Mouse (Mus musculus) midbrain, postnatal 0 days (tissue): ENCODE measurements at regions not wholly inside any gene's neighbourhood (a gene's known extent, or its start where the extent isn't known, plus 50 kb on each side); places are given as distances from the start of the nearest gene placed in this dataset.

Experiments used
- ATAC-seq: fragments of 200-750 bp; cut with Nextera tagmentation; 2 replicates; pipeline ENCODE4 v1.8.0; 2017; ENCODE audit warnings: moderate number of reproducible peaks, mild to moderate bottlenecking, moderate TSS enrichment, moderate library complexity; ENCODE audit not compliant: low FRiP score
- DNase-seq: peaks from one replicate; pipeline ENCODE4 v3.0.0-alpha.2; 2015; ENCODE audit warnings: low spot score
- H3K27ac ChIP-seq: fragments of 300-500 bp; sonication (generic); 2 replicates; pipeline ENCODE4 v1.5.1; 2014; ENCODE audit warnings: low read depth, mild to moderate bottlenecking, low read length, mixed read lengths
- H3K27me3 ChIP-seq: fragments of 300-500 bp; sonication (generic); 2 replicates; pipeline ENCODE4 v1.6.1; 2014; ENCODE audit warnings: low read length, control low read depth, mixed read lengths; ENCODE audit not compliant: insufficient read depth
- H3K36me3 ChIP-seq: fragments of 300-500 bp; sonication (generic); 2 replicates; pipeline ENCODE4 v1.6.1; 2014; ENCODE audit warnings: low read length, control low read depth, mixed read lengths; ENCODE audit not compliant: insufficient read depth
- H3K4me1 ChIP-seq: fragments of 300-500 bp; sonication (generic); 2 replicates; pipeline ENCODE4 v1.6.1; 2014; ENCODE audit warnings: mild to moderate bottlenecking, control low read depth, antibody characterized with exemption, low read length, mixed read lengths; ENCODE audit not compliant: insufficient read depth
- H3K4me2 ChIP-seq: fragments of 300-500 bp; sonication (generic); 2 replicates; pipeline ENCODE4 v1.6.1; 2014; ENCODE audit warnings: low read depth, mild to moderate bottlenecking, low read length, mixed read lengths; ENCODE audit not compliant: poor library complexity, severe bottlenecking
- H3K4me3 ChIP-seq: fragments of 300-500 bp; sonication (generic); 2 replicates; pipeline ENCODE4 v1.5.1; 2014; ENCODE audit warnings: low read depth, mild to moderate bottlenecking, low read length, moderate library complexity
- H3K9ac ChIP-seq: fragments of 300-500 bp; sonication (generic); replicated peaks from 2 replicates; pipeline ENCODE4 v1.6.1; 2014; ENCODE audit warnings: mild to moderate bottlenecking, low read length, moderate library complexity, mixed read lengths; ENCODE audit not compliant: poor library complexity, severe bottlenecking
- H3K9me3 ChIP-seq: fragments of 300-500 bp; sonication (generic); 2 replicates; pipeline ENCODE4 v1.6.1; 2016; ENCODE audit warnings: low read length, control low read depth
- CTCF ChIP-seq: IDR thresholded peaks from 2 replicates; pipeline ENCODE4 v1.5.1; 2016; ENCODE audit warnings: antibody characterized with exemption, mild to moderate bottlenecking
- WGBS: fragments of 180-500 bp; shearing (Covaris S2); extraction: QIAGEN DNeasy Blood & Tissue Kit; methylation state at CpG from one replicate; pipeline ENCODE4 v1.1.7; 2014; 5-methylcytosine and 5-hydroxymethylcytosine counted together

- H3K4me2 ChIP-seq = peak overlapping the region; percentile 28
- H3K27ac ChIP-seq = no peak overlapping the region
- no peaks in the 10 kb centered on the region for H3K27me3 ChIP-seq
- H3K36me3 ChIP-seq = no peaks in the 10 kb centered on the region
- no peak overlapping the region for H3K4me3 ChIP-seq
- H3K4me1 ChIP-seq = no peaks in the 10 kb centered on the region
- 37% methylated on average over 8 of the region's 8 CpGs for WGBS
- peak; percentile 53 for DNase-seq
- H3K9ac ChIP-seq = no peak overlapping the region
- TF ChIP-seq CTCF = no peak
- no peaks in the 10 kb centered on the region for H3K9me3 ChIP-seq
- 0 out of 2 replicates have a peak, but pooled peaks have one; percentile 41 for ATAC-seq
These were observed 176.7 kb upstream of the Cep162 start for GRCm38 (mm10) chr9:87432072-87432471.

- 0 out of 2 replicates have a peak overlapping the region, but pooled peaks have one; percentile 4 for H3K9ac ChIP-seq
These were observed 176.2 kb upstream of the Cep162 start for GRCm38 (mm10) chr9:87431523-87431922.

GRCm38 (mm10) chr9:87425201-87425600 is 169.9 kb upstream of the Cep162 start:
- Histone ChIP-seq H3K9ac (no peak overlapping the region), H3K4me1 (no peaks in the 10 kb centered on the region), H3K9me3 (no peaks in the 10 kb centered on the region), H3K27ac (no peak overlapping the region), H3K4me3 (no peak overlapping the region), H3K27me3 (no peaks in the 10 kb centered on the region), H3K36me3 (no peaks in the 10 kb centered on the region), H3K4me2 (no peak overlapping the region)
- ATAC-seq (no peak), DNase-seq (peak; percentile 57)
- WGBS = 76% methylated on average over 4 of the region's 4 CpGs
- peak; percentile 68 for TF ChIP-seq CTCF

More at GRCm38 (mm10) chr9:87431523-87431922, 176.2 kb upstream of the Cep162 start:
- no peak overlapping the region for H3K4me3 ChIP-seq
- no peaks in the 10 kb centered on the region for H3K9me3 ChIP-seq
- 35% methylated on average over 7 of the region's 7 CpGs for WGBS
- TF ChIP-seq CTCF = no peak
- DNase-seq (peak; percentile 28), ATAC-seq (no peak)
- no peak overlapping the region for H3K27ac ChIP-seq
- no peaks in the 10 kb centered on the region for H3K27me3 ChIP-seq
- no peaks in the 10 kb centered on the region for H3K36me3 ChIP-seq
- peak overlapping the region; percentile 28 for H3K4me2 ChIP-seq
- no peaks in the 10 kb centered on the region for H3K4me1 ChIP-seq

- Histone ChIP-seq H3K27me3 (no peaks in the 10 kb centered on the region), H3K9ac (no peak overlapping the region), H3K9me3 (no peaks in the 10 kb centered on the region), H3K4me3 (no peak overlapping the region), H3K4me1 (no peaks in the 10 kb centered on the region), H3K4me2 (no peak overlapping the region), H3K36me3 (no peaks in the 10 kb centered on the region), H3K27ac (no peak overlapping the region)
- no peak for ATAC-seq
- no peak for DNase-seq
- TF ChIP-seq CTCF = no peak
- WGBS = 57% methylated on average over 8 of the region's 8 CpGs
These were observed 165.8 kb upstream of the Cep162 start for GRCm38 (mm10) chr9:87421175-87421574.

DNA sequence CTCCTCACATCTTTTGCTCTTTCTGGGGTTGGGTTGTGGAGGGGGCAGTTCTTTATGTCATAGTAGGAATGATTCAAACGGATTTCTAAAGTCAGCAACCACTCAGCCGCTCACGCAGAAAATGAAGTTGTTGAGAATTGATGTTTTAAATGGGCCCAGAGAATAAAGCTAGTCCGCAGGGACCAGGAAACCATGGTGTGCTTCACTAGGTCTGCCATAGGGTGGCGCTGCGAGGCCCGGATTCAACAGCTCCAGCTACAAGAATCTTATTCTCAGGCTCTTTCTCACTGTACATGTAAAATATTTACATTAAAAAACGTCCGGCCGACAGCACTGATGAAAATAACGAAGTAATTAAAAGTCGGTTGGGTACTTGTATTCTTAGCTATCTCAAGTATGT is 164.0 kb upstream of the Cep162 start:
- Histone ChIP-seq H3K27ac (no peak overlapping the region), H3K9me3 (no peaks in the 10 kb centered on the region), H3K4me3 (no peak overlapping the region), H3K36me3 (no peaks in the 10 kb centered on the region), H3K4me1 (no peaks in the 10 kb centered on the region), H3K9ac (no peak overlapping the region), H3K27me3 (no peaks in the 10 kb centered on the region), H3K4me2 (no peak overlapping the region)
- peak; percentile 83 for TF ChIP-seq CTCF
- ATAC-seq = 0 out of 2 replicates have a peak, but pooled peaks have one; percentile 38
- WGBS = 12% methylated on average over 12 of the region's 12 CpGs
- peak; percentile 72 for DNase-seq

DNA sequence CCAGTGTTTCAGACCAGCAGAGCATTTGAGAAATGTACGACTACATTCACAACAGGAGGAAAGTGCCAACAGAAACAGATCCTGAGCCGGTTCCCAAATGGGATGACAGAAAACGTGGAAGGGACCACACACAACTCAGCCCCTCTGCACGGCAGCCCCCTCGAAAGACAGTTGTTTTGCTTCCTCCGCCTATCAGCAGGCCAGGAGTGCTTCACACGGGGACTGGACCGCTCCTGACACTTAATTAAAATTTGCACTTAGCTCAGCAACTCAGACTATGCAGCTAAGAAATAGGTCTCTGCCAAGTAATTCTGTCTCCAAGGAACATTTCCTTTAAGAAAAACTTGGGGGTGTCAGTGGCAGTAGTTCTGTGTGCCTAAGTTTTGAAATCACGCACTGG is 157.6 kb upstream of the Cep162 start:
- no peaks in the 10 kb centered on the region for H3K9me3 ChIP-seq
- H3K4me3 ChIP-seq = no peak overlapping the region
- no peak overlapping the region for H3K27ac ChIP-seq
- no peak overlapping the region for H3K4me2 ChIP-seq
- no peaks in the 10 kb centered on the region for H3K36me3 ChIP-seq
- DNase-seq (no peak), ATAC-seq (no peak)
- H3K9ac ChIP-seq = no peak overlapping the region
- 54% methylated on average over 9 of the region's 9 CpGs for WGBS
- no peaks in the 10 kb centered on the region for H3K4me1 ChIP-seq
- no peaks in the 10 kb centered on the region for H3K27me3 ChIP-seq
- TF ChIP-seq CTCF = no peak
